ENCODE assay signal across 29 mouse cellular contexts in the genomic region with DNA sequence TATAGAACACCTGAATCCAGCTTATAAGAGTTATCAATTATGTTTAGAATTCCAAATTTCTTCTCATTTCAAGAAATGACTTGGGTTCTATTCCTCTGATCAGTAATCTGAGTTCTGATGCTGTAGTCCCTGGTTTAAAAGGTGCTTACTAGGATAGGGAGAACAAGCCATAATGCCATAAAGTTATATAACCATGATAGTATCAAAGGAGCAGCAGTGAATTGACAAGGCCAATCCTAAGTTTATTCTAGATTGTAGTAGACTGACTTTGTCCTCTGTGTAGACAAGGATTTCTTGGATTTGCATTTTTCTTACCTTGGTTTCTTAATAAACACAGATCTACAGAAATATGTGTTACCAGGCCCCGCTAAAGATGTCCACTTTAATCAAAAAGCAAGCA.
"Had no signal": no experiment of that assay in that cellular context is flagged by ENCODE, and none has a peak within 500 bp of the region (broad histone marks: within the 10 kb centered on the region; RNA-seq: fewer than 3 reads in every experiment).

No protein-coding gene starts in this region.

- DNase-seq: cerebellum, adult 2 months; cerebellum, adult 8-10 months; cerebellum, adult 9-10 months; cerebellum, adult 9-11 months; cerebellum, postnatal 10 days; cerebellum, postnatal 14 days; cerebellum, postnatal 25 days; cerebellum, postnatal 36 days; embryo, embryonic 11 days; forebrain, postnatal 0 days; gastrocnemius, adult 2 months; gastrocnemius, postnatal 10 days; gastrocnemius, postnatal 14 days; gastrocnemius, postnatal 25 days; gastrocnemius, postnatal 36 days; heart, adult 11 months; heart, adult 18-20 months; heart, adult 2 months had no signal

- H3K9me3 ChIP-seq: embryonic facial prominence, embryonic 10.5 days; embryonic facial prominence, embryonic 12.5 days; embryonic facial prominence, embryonic 13.5 days; embryonic facial prominence, embryonic 15.5 days; forebrain, embryonic 10.5 days; forebrain, embryonic 12.5 days; forebrain, embryonic 13.5 days; forebrain, embryonic 15.5 days had no signal

- H3K27ac ChIP-seq: embryonic facial prominence, embryonic 10.5 days; embryonic facial prominence, embryonic 12.5 days; embryonic facial prominence, embryonic 13.5 days; embryonic facial prominence, embryonic 15.5 days; forebrain, embryonic 10.5 days; forebrain, embryonic 12.5 days; forebrain, embryonic 13.5 days; forebrain, embryonic 15.5 days; gastrocnemius, adult 2 months; heart, adult 2 months had no signal

- H3K9ac ChIP-seq: embryonic facial prominence, embryonic 12.5 days; embryonic facial prominence, embryonic 13.5 days; embryonic facial prominence, embryonic 15.5 days; forebrain, embryonic 12.5 days; forebrain, embryonic 13.5 days; forebrain, embryonic 15.5 days; forebrain, postnatal 0 days had no signal

- H3K36me3 ChIP-seq: embryonic facial prominence, embryonic 10.5 days; embryonic facial prominence, embryonic 12.5 days; embryonic facial prominence, embryonic 13.5 days; embryonic facial prominence, embryonic 15.5 days; forebrain, embryonic 10.5 days; forebrain, embryonic 12.5 days; forebrain, embryonic 15.5 days had no signal

- H3K4me2 ChIP-seq: embryonic facial prominence, embryonic 12.5 days; embryonic facial prominence, embryonic 13.5 days; embryonic facial prominence, embryonic 15.5 days; forebrain, embryonic 12.5 days; forebrain, embryonic 13.5 days; forebrain, embryonic 15.5 days had no signal

- ATAC-seq: forebrain, embryonic 13.5 days; forebrain, embryonic 14.5 days; forebrain, embryonic 15.5 days; forebrain, embryonic 16.5 days; forebrain, postnatal 0 days had no signal

- H3K4me3 ChIP-seq: embryonic facial prominence, embryonic 10.5 days; embryonic facial prominence, embryonic 12.5 days; embryonic facial prominence, embryonic 13.5 days; embryonic facial prominence, embryonic 15.5 days; erythroblast, embryonic 14.5 days; forebrain, embryonic 10.5 days; forebrain, embryonic 12.5 days; forebrain, embryonic 13.5 days; forebrain, embryonic 15.5 days; gastrocnemius, adult 2 months; heart, adult 2 months had no signal

- H3K27me3 ChIP-seq: embryonic facial prominence, embryonic 12.5 days; embryonic facial prominence, embryonic 13.5 days; embryonic facial prominence, embryonic 15.5 days; forebrain, embryonic 12.5 days; forebrain, embryonic 13.5 days; forebrain, embryonic 15.5 days had no signal

- H3K4me1 ChIP-seq: embryonic facial prominence, embryonic 10.5 days; embryonic facial prominence, embryonic 12.5 days; embryonic facial prominence, embryonic 13.5 days; embryonic facial prominence, embryonic 15.5 days; forebrain, embryonic 10.5 days; forebrain, embryonic 12.5 days; forebrain, embryonic 13.5 days; forebrain, embryonic 15.5 days had no signal
